Mouse (Mus musculus) kidney, embryonic 16.5 days (tissue): ENCODE data around the gene Psat1. TPM values are rescaled to one million over a fixed set of nuclear protein-coding genes. Genes with fewer than 3 reads are reported as not detected.

Experiments
- ATAC-seq: fragments of 200-750 bp; cut with Nextera tagmentation; 2 replicates; pipeline ENCODE4 v1.8.0; 2017; ENCODE audit warnings: moderate TSS enrichment; ENCODE audit not compliant: low FRiP score, low TSS enrichment
- H3K27ac ChIP-seq: fragments of 300-500 bp; sonication (generic); 2 replicates; pipeline ENCODE4 v1.5.1; 2014; ENCODE audit warnings: low read length
- H3K27me3 ChIP-seq: fragments of 300-500 bp; sonication (generic); 2 replicates; pipeline ENCODE4 v1.6.1; 2014; ENCODE audit warnings: low read length, control low read depth, mixed read lengths; ENCODE audit not compliant: insufficient read depth
- H3K36me3 ChIP-seq: fragments of 300-500 bp; sonication (generic); 2 replicates; pipeline ENCODE4 v1.6.1; 2014; ENCODE audit warnings: low read length, control low read depth, mixed read lengths; ENCODE audit not compliant: insufficient read depth
- H3K4me1 ChIP-seq: fragments of 300-500 bp; sonication (generic); 2 replicates; pipeline ENCODE4 v1.6.1; 2014; ENCODE audit warnings: low read length, control low read depth, mixed read lengths; ENCODE audit not compliant: insufficient read depth
- H3K4me2 ChIP-seq: fragments of 300-500 bp; sonication (generic); replicated peaks from 2 replicates; pipeline ENCODE4 v1.6.1; 2014; ENCODE audit warnings: low read depth, low read length
- H3K4me3 ChIP-seq: fragments of 300-500 bp; sonication (generic); 2 replicates; pipeline ENCODE4 v1.5.1; 2014; ENCODE audit warnings: mild to moderate bottlenecking, low read length
- H3K9ac ChIP-seq: fragments of 300-500 bp; sonication (generic); replicated peaks from 2 replicates; pipeline ENCODE4 v1.6.1; 2014; ENCODE audit warnings: low read length
- H3K9me3 ChIP-seq: fragments of 300-500 bp; sonication (generic); 2 replicates; pipeline ENCODE4 v1.6.1; 2016; ENCODE audit warnings: low read length, control low read depth
- WGBS: fragments of 180-500 bp; shearing (Covaris S2); extraction: QIAGEN DNeasy Blood & Tissue Kit; methylation state at CpG from one replicate; pipeline ENCODE4 v1.1.7; 2014; 5-methylcytosine and 5-hydroxymethylcytosine counted together
- polyA plus RNA-seq: library from polyadenylated mRNA; unstranded; fragments of >200 nt; fragmentation: Nextera tagmentation; extraction: Ambion mirVana; gene quantifications from 2 replicates; pipeline ENCODE4 v1.2.1, GENCODE M21; 2015

The Psat1 gene
- polyA plus RNA-seq, 1 experiment from 2014 or later = 86.9 TPM

DNA sequence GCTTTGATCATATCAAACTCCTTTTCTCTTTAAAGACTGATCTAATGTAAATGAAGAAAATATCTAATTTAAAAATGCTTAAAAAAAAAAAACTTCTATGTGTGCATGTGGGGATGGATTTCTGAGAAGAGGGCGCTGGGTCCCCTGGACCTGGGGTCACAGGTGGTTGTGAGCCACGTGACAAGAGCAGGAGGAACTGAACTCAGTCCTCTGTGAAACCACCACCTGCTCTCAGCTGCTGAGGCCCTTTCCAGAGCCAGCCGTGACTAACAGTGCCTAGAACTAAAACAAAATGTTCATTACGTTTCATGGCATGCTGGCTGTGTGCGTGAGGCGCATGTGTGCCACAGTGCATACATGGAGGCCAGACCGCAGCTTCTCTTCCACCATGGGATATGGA lies 17.4 kb upstream of the Psat1 start:
- Histone ChIP-seq H3K4me1 (no peaks in the 10 kb centered on the region), H3K4me2 (no peak overlapping the region), H3K9ac (no peak overlapping the region), H3K9me3 (no peaks in the 10 kb centered on the region), H3K36me3 (peaks cover 27% of the 10 kb centered on the region), H3K27me3 (no peaks in the 10 kb centered on the region), H3K27ac (no peak overlapping the region), H3K4me3 (no peak overlapping the region)
- no peak for ATAC-seq
- 93% methylated on average over 7 of the region's 7 CpGs for whole genome bisulfite sequencing

DNA sequence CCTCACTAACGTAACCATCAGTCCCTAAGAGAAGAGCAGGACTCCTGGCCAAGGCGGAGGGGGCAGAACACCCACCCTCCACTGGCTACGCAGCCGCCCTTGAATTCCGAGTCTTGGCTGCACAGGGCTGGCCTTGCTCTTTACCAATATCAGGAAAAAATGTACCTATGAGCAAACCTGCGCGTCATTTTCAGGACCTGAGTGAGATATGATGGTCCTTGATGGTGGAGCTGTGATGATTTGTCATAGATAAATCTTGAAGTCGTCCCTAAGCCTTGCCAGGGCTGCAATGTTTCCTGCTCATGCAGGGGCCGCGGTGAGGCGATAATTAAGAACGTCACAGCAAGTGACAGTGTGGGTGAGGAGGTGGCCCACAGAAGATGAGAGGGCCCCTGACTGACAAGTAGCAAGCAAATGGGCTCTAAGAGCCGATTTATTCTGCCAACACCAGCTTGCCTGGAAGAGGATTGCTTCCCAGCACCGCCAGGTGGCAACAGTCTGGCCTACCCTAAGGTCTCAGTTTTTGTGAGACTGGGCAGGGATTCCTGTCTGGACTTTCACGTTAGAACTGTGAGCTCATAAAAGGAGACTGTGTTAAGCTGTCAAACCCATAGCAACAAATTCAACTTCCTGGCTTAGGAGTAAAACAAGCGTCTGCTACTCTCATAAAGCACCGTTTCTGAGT lies 16.0 kb upstream of the Psat1 start:
- WGBS = 85% methylated on average over 17 of the region's 17 CpGs
- ATAC-seq = no peak
- no peaks in the 10 kb centered on the region for H3K9me3 ChIP-seq
- H3K9ac ChIP-seq = no peak overlapping the region
- no peaks in the 10 kb centered on the region for H3K27me3 ChIP-seq
- H3K4me1 ChIP-seq = no peaks in the 10 kb centered on the region
- H3K4me2 ChIP-seq = no peak overlapping the region
- peaks cover 28% of the 10 kb centered on the region; the same call in 1 of the 2 replicates for H3K36me3 ChIP-seq
- no peak overlapping the region for H3K27ac ChIP-seq
- H3K4me3 ChIP-seq = no peak overlapping the region

DNA sequence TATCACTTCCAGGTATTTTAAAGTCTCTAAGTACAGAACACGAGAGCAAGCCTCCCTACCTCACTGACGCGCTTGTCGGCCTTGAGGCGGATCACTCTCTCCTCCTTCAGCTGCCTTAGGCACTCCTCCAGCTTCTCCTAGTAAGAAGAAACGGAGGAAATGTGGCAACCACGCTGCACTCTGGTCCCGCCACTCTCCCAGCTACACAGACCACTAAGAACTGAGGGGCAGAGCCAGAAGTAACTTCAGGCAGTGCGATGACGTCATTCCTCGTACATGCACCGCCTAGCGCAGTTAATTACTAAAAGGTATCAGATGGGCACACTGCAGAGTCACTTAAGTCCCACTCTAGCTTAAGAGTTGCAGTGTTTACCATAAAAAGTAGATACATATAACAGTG lies 15.2 kb upstream of the Psat1 start:
- Histone ChIP-seq H3K4me2 (no peak overlapping the region), H3K27ac (no peak overlapping the region), H3K27me3 (no peaks in the 10 kb centered on the region), H3K9me3 (no peaks in the 10 kb centered on the region), H3K9ac (no peak overlapping the region), H3K36me3 (peaks cover 28% of the 10 kb centered on the region; the same call in 1 of the 2 replicates), H3K4me1 (no peaks in the 10 kb centered on the region), H3K4me3 (no peak overlapping the region)
- 0 out of 2 replicates have a peak, but pooled peaks have one; percentile 57 for ATAC-seq
- WGBS = 75% methylated on average over 13 of the region's 13 CpGs

DNA sequence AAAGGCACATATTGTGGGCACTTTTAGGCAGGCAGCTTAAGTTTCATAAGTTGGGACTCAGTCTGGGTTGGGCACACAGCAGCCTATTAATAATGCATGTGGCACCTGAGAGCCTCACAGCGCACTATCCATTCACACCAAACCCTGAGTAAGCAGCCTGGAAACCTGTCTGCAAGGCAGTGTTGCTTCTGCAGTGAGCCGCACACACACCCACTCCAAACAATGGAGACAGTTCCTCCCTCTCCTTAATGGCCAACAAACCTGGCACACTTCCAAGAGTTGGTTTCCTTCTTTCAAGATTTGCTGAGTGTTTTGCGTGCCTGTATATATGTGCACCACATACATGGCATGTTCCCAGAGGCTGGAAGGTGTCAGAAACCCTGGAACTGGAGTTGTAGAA lies 3.1 kb upstream of the Psat1 start:
- no peak overlapping the region for H3K4me2 ChIP-seq
- WGBS = 63% methylated on average over 3 of the region's 3 CpGs
- H3K9ac ChIP-seq = no peak overlapping the region
- no peak overlapping the region for H3K27ac ChIP-seq
- H3K36me3 ChIP-seq = peaks cover 7% of the 10 kb centered on the region
- no peak for ATAC-seq
- H3K4me1 ChIP-seq = no peaks in the 10 kb centered on the region
- H3K9me3 ChIP-seq = peaks cover 4% of the 10 kb centered on the region; the same call in 1 of the 2 replicates
- H3K27me3 ChIP-seq = no peaks in the 10 kb centered on the region
- H3K4me3 ChIP-seq = no peak overlapping the region

DNA sequence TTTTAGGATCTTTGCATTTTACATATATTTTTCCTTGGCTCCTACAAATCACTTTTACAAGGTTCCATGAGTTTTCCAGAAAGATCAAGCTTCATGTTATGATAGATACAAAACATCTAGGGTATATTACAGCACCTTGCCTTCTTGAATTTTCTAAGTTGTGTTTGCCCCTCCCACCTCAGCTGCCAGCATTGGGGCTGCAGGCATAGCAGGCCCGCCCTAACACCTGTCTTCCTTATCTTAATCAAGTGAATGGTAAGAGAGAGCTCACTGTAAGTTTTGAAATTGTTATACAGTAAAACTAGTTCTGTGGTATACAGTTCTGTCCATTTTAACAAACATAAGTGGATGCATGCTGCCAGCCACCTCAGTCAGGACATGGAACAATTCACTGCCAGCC lies 1.7 kb upstream of the Psat1 start:
- H3K36me3 ChIP-seq = no peaks in the 10 kb centered on the region
- no peak for ATAC-seq
- H3K4me3 ChIP-seq = no peak overlapping the region
- H3K9ac ChIP-seq = no peak overlapping the region
- no peak overlapping the region for H3K4me2 ChIP-seq
- H3K27me3 ChIP-seq = no peaks in the 10 kb centered on the region
- no peaks in the 10 kb centered on the region for H3K9me3 ChIP-seq
- no peak overlapping the region for H3K27ac ChIP-seq
- H3K4me1 ChIP-seq = no peaks in the 10 kb centered on the region
- 80% methylated on average over 1 of the region's 1 CpGs for WGBS

DNA sequence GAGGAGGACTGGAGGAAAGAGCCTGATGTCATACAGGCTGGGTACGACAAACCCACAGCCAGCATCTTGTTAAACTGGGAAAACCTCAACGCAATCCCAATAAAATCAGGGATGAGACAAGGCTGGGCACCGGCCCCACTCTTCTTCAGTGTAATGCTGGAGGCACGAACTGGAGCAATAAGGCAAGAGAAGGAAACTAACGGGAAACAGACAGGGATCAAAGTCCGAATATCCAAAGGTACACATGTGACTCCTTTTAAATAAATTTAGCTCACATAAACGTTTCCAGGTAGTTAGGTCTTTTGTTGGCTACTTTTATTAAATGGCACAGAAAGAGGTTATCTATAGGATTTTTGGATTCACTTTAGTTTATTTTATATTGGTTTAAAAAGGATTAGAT lies 1.3 kb upstream of the Psat1 start:
- Histone ChIP-seq H3K9me3 (peaks cover 2% of the 10 kb centered on the region; the same call in 1 of the 2 replicates), H3K27ac (no peak overlapping the region), H3K9ac (no peak overlapping the region), H3K27me3 (no peaks in the 10 kb centered on the region), H3K4me2 (no peak overlapping the region), H3K36me3 (no peaks in the 10 kb centered on the region), H3K4me1 (no peaks in the 10 kb centered on the region), H3K4me3 (no peak overlapping the region)
- ATAC-seq = no peak
- 85% methylated on average over 7 of the region's 7 CpGs for WGBS

DNA sequence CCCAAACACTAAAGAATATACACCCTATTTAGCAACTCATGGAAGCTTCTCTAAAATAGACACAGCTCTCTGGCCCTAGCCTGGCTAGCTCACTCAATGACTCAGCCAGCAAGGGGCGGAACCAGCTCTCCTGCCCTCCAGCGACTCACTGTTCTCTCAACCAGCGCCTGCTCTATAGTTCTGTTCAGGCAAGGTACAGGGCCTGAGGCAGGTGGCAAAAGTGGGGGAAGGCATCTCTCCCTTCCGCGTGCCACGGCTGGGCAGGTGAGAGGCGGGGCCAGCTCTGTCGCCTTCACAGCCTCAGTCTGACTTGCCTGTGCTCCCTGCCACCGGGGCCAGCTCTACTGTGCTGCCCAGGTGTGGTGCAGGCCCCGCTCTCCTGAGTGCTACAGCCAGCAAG lies 474 bp downstream of the Psat1 start:
- H3K4me3 ChIP-seq = no peak overlapping the region
- 65% methylated on average over 10 of the region's 10 CpGs for WGBS
- no peaks in the 10 kb centered on the region for H3K27me3 ChIP-seq
- peak overlapping the region; percentile 64; the same call in 1 of the 2 replicates for H3K27ac ChIP-seq
- ATAC-seq = peak; percentile 89
- no peak overlapping the region for H3K9ac ChIP-seq
- H3K36me3 ChIP-seq = no peaks in the 10 kb centered on the region
- H3K4me1 ChIP-seq = no peaks in the 10 kb centered on the region
- H3K9me3 ChIP-seq = peaks cover 3% of the 10 kb centered on the region; the same call in 1 of the 2 replicates
- H3K4me2 ChIP-seq = no peak overlapping the region

DNA sequence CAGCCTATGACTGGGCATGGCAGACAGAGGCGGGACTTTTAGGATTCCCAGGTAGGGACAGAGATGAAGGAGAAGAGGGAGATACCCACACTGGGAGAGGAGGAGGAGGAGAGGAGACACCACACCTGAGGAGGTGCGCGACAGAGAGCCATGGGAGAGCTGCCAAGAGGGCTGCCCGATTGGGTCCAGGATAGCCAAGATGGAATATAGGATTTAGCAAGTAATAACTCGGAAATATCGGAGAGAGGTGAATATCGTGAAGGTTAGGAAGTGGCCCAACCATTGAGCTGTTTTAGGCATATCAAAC lies 4.1 kb downstream of the Psat1 start:
- no peaks in the 10 kb centered on the region for H3K27me3 ChIP-seq
- 79% methylated on average over 7 of the region's 7 CpGs for WGBS
- ATAC-seq = no peak
- no peak overlapping the region for H3K4me2 ChIP-seq
- H3K9me3 ChIP-seq = peaks cover 3% of the 10 kb centered on the region; the same call in 1 of the 2 replicates
- no peak overlapping the region for H3K9ac ChIP-seq
- no peaks in the 10 kb centered on the region for H3K36me3 ChIP-seq
- H3K4me1 ChIP-seq = peaks cover 5% of the 10 kb centered on the region; the same call in 1 of the 2 replicates
- no peak overlapping the region for H3K27ac ChIP-seq
- H3K4me3 ChIP-seq = no peak overlapping the region

DNA sequence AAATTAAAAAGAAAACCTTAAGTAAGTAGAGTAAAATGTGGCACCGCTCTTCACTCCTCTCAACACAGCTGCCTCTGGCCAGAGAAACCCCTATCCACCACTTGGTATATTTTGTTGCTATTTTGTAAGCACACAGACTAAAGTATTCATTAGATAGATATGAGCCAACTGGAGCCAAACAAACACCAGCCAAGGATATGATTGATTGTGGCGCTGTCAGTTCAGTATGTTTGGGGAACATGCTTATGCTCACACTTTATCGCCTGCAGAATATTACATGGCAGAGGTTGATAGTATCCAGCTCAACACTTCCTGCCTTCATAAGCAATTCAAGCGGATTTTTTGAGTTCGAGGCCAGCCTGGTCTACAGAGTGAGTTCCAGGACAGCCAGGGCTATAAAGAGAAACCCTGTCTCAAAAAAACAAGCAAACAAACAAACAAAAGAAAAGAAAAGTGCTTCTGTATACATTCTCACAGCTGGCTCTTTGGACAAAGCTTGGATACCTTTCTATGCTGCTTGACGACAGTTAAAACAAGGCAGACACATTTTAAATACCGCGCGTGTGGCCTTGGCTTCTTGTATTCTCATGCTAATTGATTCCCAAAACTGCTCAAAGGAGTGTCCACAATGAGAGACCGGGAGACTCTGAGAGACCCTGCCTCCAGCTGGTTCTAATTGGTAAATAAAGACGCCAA lies 4.6 kb downstream of the Psat1 start:
- Histone ChIP-seq H3K4me1 (peaks cover 5% of the 10 kb centered on the region; the same call in 1 of the 2 replicates), H3K9ac (no peak overlapping the region), H3K36me3 (no peaks in the 10 kb centered on the region), H3K27me3 (no peaks in the 10 kb centered on the region), H3K4me2 (no peak overlapping the region), H3K27ac (no peak overlapping the region; the same call in 1 of the 2 replicates), H3K9me3 (peaks cover 3% of the 10 kb centered on the region; the same call in 1 of the 2 replicates), H3K4me3 (no peak overlapping the region)
- 73% methylated on average over 11 of the region's 11 CpGs for WGBS
- no peak for ATAC-seq

DNA sequence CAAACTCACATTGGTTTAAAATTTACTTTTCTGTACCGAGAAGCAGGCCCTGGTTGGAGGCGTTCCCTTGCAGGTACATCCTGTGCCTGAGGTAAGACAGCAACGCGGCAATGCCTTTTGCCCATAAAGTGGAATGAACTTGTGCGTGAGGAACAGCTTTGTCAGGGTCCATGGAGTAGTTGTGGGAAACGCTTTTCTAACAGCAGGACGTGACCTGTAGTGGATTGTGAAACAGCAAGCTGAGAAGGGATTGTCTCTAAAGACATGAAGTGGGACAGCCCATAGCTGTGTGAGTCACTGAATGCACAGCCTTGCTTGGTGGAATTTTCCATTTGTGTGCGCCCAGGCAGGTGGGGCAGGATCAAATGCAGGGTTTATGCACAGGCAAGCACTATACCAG lies 5.7 kb downstream of the Psat1 start:
- Histone ChIP-seq H3K27ac (peak overlapping the region; percentile 73; the same call in 1 of the 2 replicates), H3K4me2 (no peak overlapping the region)
- peak; percentile 96 for ATAC-seq

More for the DNA sequence above, 5.7 kb downstream of the Psat1 start:
- Histone ChIP-seq H3K4me3 (no peak overlapping the region), H3K27me3 (no peaks in the 10 kb centered on the region), H3K9ac (no peak overlapping the region), H3K9me3 (peaks cover 3% of the 10 kb centered on the region; the same call in 1 of the 2 replicates), H3K4me1 (peaks cover 5% of the 10 kb centered on the region; the same call in 1 of the 2 replicates), H3K36me3 (no peaks in the 10 kb centered on the region)
- WGBS = 44% methylated on average over 8 of the region's 8 CpGs
